Mouse (Mus musculus) cerebral cortex, adult 2 months (tissue): Measurements from ENCODE around the gene Spock2.

ENCODE experiments used
- WGBS: fragments of 180-500 bp; shearing (Covaris S2); methylation state at CpG from one replicate; pipeline ENCODE4 v1.1.7; 2018; 5-methylcytosine and 5-hydroxymethylcytosine counted together

Gene Spock2

DNA sequence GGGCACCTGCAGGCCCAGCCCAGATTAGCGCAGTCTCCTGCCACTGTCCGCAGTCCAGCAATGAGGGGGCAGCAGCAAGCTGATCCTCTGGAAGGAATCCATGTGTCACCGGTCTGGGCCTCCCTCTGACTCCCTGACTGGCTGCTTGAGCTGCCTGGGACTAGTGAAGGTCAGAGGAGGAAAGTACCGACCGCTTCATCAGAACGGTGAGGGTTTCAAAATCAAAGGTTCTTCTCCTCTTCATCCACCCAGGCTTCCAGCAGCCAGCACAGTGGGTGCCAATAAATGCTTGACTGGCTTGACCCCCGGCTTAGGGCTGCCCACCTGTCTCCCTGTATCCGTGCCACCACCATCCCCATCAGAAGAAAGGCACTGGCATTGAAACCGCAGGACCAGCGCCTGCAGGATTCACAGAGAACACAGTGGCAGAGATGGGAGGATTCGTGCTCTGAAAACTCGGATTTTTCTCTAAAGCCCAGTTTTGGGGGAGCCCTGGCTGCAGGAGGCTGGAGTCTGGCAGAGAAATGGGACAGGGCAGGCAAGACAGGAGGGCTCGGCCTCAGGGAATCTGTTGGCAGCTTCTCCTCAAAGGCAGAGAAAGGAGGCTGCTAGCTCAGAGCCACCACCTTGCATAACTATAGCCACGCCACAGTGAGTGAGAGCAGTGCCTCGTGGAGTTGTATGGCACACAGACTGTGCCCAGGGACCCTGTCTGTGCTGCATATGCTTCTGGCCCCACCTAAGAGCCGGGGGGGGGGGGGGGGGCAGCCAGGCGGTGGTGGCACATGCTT is 2.5 kb downstream of the Spock2 start:
- WGBS, result 32% methylated on average over 17 of the region's 17 CpGs

DNA sequence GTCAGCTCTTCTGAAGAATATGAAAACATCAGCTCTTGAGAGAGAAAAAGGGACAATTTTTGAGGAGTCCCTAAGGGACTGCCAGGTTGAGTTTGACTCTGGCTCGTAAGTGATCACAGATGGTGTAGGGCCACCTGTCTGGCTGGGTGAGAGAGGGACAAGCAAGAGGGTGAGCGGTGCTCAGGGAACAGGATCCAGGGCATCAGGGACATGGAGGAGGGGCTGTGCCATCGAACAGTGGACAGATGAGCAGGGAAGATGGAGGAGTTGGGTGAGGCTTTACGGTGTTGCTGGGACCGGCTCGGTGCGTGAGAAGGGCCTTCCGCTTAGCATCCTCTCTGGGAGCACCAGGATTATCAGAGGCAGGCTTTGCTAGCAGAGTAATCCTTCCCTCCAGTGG is 3.3 kb downstream of the Spock2 start:
- WGBS, result 47% methylated on average over 8 of the region's 8 CpGs

DNA sequence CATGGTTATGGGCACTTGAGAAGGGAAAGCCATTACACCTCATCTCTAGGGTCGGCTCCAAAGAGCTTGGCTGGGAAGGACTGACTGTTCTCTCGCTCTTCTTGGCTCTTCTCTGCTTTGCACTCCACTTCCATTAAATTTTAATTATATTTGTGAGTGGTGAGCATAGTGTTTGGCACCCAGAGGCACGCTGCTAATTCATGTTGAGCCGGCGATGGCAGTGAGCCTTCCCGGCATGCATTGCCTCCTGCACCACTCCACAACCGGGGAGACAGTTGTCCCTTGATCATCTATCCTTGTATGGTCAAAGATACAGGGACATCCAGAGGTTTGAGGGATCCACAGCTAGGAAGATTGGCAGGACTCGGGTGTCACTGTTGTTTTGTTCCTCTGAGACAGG is 4.0 kb downstream of the Spock2 start:
- 30% methylated on average over 8 of the region's 8 CpGs for WGBS

DNA sequence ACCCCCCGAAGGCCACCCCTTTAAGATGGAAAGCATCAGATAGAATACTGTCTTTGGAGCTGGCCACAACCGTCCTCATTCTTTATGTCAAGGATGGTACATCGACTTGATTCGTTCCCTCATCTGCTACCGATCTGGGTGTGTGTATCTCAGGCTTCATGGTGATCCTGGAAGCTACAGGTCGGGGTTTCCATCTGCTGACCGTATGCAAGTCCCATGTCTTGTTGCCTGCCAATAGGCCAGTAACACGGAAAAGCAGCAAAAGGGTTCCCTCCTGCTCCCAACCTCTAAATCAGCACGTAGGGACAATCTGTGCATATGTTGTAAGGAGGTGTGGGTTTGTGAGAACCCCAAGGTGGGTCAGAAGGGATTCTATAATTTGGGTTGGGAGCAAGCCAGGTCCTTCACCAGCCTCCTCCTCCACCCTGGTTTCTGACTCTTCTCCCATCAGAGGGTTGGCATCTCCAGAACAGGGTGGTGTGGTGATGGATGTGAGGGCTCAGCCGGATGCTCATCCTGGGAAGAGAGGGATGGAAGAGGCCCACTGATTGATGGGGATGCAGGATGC is 5.0 kb downstream of the Spock2 start:
- WGBS, result 61% methylated on average over 10 of the region's 10 CpGs

- WGBS, result 67% methylated on average over 9 of the region's 9 CpGs
These were observed 8.1 kb downstream of the Spock2 start for GRCm38 (mm10) chr10:60113965-60114690.

- 10% methylated on average over 14 of the region's 14 CpGs for WGBS
These were observed 9.5 kb downstream of the Spock2 start for GRCm38 (mm10) chr10:60115345-60116185.

- 52% methylated on average over 4 of the region's 4 CpGs for WGBS
These were observed 11.0 kb downstream of the Spock2 start for GRCm38 (mm10) chr10:60116997-60117396.

DNA sequence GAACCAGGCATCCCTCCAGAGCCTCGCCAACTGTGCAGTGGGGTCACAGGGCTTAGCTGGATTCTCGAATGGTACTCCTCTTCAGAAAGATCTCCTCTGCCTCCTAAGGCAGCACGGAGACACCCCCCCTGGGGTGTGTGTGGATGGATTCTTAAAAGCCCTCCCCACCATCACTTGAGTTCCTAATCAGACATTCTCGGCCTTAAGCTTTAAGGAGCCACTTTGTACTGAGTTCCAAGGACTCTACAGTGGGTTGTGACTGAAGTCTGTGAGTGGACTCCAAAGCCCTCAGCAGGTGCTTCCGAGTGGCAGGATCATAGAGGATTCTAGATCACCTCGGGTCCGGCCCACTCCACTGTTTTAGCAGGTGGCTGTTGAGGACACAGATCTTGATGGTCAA is 12.4 kb downstream of the Spock2 start:
- 39% methylated on average over 7 of the region's 7 CpGs for WGBS

DNA sequence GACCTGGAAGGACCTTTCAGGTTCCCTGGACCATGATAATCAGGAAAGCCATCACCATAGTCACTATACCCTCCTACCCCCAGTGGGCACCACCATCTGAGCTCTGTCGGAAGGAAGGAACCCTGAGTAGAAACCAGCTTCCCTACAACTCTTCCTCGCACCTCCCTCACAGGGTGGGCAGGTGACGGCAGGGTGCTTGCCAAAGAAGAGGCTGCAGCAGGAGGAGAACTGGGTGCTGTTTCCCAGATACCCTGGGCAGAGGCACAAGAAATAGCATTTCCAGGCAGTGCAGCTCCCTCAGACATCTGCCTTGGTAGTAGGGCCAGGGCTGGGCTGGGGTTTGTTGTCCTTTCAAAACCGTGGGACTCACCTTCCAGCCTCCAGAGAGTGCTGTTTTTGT is 14.6 kb downstream of the Spock2 start:
- 39% methylated on average over 4 of the region's 4 CpGs for WGBS

DNA sequence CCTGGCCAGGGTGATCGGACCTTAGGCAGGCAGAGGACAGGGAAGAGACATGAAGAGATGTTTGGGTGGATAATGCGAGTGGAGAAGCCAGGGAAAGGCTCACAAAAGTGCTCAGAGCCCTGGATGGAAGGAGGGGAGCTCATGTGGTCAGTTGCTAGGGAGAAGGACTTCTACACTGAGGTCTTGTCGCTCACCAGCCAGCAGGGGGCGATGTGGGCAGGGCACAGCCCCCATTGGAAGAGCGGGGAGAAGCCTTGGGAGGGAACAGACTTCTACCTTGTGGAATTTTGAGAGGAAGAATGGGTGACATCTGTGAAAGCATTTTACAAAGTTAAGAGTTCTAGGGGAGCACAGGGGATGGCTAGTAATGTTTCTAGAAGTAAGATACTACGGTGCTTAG is 18.1 kb downstream of the Spock2 start:
- 57% methylated on average over 6 of the region's 6 CpGs for WGBS

DNA sequence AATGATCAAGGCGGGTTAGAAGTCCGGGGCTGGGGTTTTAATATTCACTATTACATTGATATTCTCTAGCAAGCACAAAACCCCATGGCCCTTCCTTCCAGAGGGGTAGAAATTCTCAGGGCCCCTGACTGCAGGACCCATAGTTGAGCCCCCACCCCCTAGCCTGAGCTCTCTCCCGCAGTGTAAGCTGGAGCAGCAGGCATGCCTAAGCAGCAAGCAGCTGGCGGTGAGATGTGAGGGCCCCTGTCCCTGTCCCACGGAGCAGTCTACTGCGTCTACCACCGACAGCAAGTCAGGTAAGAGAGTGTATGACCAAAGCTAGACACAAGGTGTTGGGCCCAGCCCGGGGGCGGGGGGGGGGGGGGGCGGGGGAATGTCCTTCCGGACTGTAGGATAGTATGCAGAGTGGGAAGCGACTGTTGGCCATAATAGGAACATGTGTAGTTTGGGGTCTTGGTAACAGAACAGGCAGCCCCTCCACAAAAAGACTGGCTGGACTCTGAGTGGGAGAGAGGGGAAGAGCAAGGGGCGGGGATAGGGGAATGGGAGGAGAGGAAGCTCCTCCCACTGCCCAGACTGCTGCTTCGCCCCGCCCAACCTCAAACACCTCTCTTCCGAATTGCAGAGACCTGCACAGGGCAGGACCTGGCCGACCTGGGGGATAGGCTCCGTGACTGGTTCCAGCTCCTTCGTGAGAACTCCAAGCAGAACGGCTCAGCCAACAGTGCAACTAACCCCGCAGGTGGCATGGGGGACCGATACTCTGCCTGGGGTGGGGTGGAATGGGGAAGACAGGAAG is 19.7 kb downstream of the Spock2 start:
- 48% methylated on average over 21 of the region's 22 CpGs for WGBS

GRCm38 (mm10) chr10:60128287-60128686 is 22.3 kb downstream of the Spock2 start:
- WGBS, result 90% methylated on average over 9 of the region's 9 CpGs

DNA sequence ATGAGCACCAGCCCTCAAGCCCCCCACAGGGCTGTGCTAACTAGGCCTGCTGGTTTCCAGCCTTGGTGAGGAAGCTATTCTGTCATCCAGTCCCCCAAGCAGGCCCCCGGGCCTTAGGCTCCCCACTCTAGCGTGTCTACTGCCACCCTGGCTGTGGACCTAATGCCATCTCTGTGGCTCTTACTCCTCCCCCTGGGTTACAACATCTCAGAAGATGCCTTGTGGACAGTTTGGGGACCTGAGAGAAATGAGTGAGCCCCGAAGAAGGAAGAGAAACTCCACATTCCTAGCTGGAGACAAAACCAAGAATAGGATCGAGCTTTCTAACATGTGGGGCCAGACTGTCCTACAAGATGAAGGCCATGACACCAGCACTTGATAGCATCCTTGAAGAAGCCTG is 24.5 kb downstream of the Spock2 start:
- WGBS, result 76% methylated on average over 4 of the region's 4 CpGs

DNA sequence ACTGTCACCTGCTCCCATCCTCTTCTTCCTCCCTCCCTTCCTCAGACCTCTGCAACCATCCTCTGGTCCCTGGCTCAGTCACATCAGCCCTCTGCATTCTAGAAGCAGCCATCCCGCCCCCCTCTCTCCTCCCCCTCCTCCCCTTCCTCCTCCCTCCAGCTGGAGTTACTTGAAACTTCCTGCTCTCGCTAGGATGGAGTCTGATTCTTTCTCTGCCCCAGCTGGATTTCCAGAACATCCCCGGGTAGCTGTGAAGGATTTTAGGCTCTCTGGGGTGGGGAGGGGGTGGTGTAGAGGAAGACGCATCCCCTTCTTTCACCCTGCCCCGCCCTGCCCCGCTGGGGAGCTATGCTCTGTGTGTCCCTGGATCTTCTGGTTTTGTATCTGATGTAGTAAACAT is 27.5 kb downstream of the Spock2 start:
- 37% methylated on average over 6 of the region's 6 CpGs for WGBS

- WGBS, result 50% methylated on average over 9 of the region's 9 CpGs
These were observed 28.2 kb downstream of the Spock2 start for GRCm38 (mm10) chr10:60134201-60134600.

DNA sequence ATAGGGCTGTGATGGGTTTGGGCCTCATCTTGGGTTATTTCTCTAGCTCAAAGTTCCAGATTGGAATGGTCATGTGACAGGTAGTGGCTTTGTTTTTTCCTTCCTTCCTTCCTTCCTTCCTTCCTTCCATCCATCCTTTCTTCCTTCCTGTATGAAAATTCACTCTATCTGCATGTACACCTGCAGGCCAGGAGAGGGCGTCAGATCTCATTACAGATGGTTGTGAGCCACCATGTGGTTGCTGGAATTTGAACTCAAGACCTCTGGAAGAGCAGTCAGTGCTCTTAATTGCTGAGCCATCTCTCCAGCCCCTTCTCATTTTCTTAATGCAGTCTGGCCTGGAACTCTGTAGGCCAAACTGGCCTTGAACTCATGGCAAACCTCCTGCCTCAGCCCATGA is 30.0 kb downstream of the Spock2 start:
- WGBS, result 52% methylated on average over 1 of the region's 1 CpGs

GRCm38 (mm10) chr10:60136935-60137334 is 30.9 kb downstream of the Spock2 start:
- 34% methylated on average over 7 of the region's 7 CpGs for WGBS

DNA sequence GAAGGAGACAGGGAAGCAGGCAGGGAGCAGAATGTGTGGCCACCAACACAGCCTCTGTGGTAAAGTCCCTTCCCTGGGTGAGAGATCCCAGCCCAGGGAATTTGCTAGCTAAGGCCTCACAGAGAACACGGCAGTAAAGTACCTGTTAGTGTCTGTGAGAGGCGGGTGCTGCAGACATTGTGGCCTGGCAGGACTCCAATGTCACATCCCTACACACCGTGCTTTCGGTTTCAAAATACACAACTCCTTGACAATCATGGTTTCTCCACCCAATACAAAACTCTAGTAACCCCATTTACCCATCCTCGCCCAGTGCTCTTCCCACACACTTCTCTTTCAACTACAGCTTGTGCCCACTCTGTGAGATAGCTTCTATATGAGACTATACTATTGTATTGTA is 32.7 kb downstream of the Spock2 start:
- 65% methylated on average over 5 of the region's 5 CpGs for WGBS

DNA sequence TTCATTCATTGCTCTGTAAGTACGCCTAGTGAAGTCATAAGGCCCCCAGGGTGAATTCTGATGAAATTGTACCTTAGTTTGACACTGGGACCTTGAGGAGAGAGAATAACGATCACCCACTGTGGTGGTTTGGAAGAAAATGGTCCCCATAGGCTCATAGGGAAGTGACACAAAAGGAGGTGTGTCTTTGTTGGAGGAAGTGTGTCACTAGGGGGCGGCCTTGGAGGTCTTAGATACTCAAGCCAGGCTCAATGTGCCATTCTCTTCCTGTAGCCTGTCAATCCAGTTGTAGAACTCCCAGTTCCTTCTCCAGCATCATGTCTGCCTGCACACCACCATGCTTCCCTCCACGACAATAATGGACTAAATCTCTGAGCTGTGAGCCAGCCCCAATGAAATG is 34.7 kb downstream of the Spock2 start:
- WGBS, result 93% methylated on average over 4 of the region's 4 CpGs

DNA sequence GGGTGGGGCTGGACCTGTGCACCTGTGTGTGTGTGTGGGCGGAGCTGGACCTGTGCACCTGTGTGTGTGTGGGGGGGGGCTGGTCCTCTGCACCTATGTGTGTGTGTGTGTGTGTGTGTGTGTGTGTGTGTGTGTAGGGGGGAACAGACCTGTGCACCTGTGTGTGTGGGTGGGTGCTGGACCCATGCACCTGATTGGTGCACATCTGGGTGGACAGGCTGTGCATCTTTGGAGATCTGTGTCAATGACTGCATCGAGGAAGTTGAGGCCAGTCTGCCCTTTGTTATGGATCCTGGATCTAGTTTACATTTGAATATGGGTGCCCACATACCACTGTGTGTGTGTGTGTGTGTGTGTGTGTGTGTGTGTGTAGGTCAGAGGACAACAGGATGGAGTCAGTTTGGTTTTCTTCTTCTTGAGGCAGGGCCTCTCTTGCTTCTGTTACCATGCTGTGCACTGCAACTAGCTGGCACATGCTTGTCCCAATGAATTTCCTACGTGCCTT is 35.7 kb downstream of the Spock2 start:
- 88% methylated on average over 3 of the region's 3 CpGs for WGBS

GRCm38 (mm10) chr10:60147510-60148047 is 41.6 kb downstream of the Spock2 start:
- WGBS, result 78% methylated on average over 10 of the region's 10 CpGs
